Mouse (Mus musculus) gastrocnemius, postnatal 14 days (tissue): ENCODE results near the gene Ccdc90b. TPM values are rescaled to one million over a fixed set of nuclear protein-coding genes. Genes with fewer than 3 reads are reported as not detected.

ENCODE experiments used
- total RNA-seq, 2 experiments: library from RNA; stranded (reverse); gene quantifications; 2 replicates each; pipeline ENCODE4 v1.2.3; 2021

Gene Ccdc90b
- total RNA-seq, 2 experiments from 2014 or later, result 18.3 to 20.2 TPM

Other genes with a start within 250 kb of the Ccdc90b start
- under 1 TPM; 0.53 to 0.71 TPM for gene Ankrd42, start 76.0 kb downstream of the Ccdc90b start, total RNA-seq
- gene Pcf11, start 108.8 kb downstream of the Ccdc90b start, total RNA-seq, result 10 to 100 TPM; 20.8 to 22.0 TPM
- 1 to 10 TPM; 5.0 to 6.3 TPM for gene Rab30, start 180.5 kb downstream of the Ccdc90b start, total RNA-seq